In genomic region chr10:109713001-109713400, GRCm38 (mm10) we compare ENCODE assay signal across 10 mouse cellular contexts.
DNase-seq lines count a peak whose midpoint lies in the region; ATAC-seq and TF ChIP-seq lines count a peak whose summit lies in the region.
"Had no signal": no experiment of that assay in that cellular context is flagged by ENCODE, and none has a peak within 500 bp of the region (broad histone marks: within the 10 kb centered on the region; RNA-seq: fewer than 3 reads in every experiment).

No protein-coding gene starts in this region.

- TF ChIP-seq CTCF in layer of hippocampus, adult 2 months (conservative IDR thresholded peaks at IDR 0.05): peak; percentile 90

- H3K27ac ChIP-seq in layer of hippocampus, adult 2 months: peak overlapping the region; percentile 39; the same call in 1 of the 2 replicates
- H3K27ac ChIP-seq: limb, embryonic 13.5 days; stomach, embryonic 15.5 days had no signal

- peak; percentile 48 for DNase-seq in layer of hippocampus, adult 11-12 months (ENCODE audit: low spot score)
- no peak for DNase-seq in layer of hippocampus, postnatal 25 days (ENCODE audit: extremely low spot score in 1 of 2, low spot score in 1 of 2)
- DNase-seq in MN1 (ENCODE audit: low spot score): peak; percentile 67
- peak; percentile 72 to 76 for DNase-seq in cerebellum, postnatal 10 days
- peak; percentile 32 to 58 for DNase-seq in layer of hippocampus, adult 2 months (ENCODE audit: low spot score in 2 of 2)
- DNase-seq in thymus, postnatal 25 days: no peak
- no peak for DNase-seq in urinary bladder, postnatal 10 days (ENCODE audit: low spot score)

- no peak overlapping the region for H3K4me3 ChIP-seq in layer of hippocampus, adult 2 months
- H3K4me3 ChIP-seq: limb, embryonic 13.5 days; stomach, embryonic 15.5 days had no signal

- no peak for ATAC-seq in activated CD4-positive, CD25-positive, alpha-beta regulatory T cell, adult 4 months

Comparison
In these comparisons a context has a peak if more than half of its experiments do, and no peak if none do; other contexts are left out.
1. DNase-seq: peak in layer of hippocampus, adult 11-12 months (single experiment), MN1 (single experiment), cerebellum, postnatal 10 days (2 of 2) and layer of hippocampus, adult 2 months (2 of 2); none in layer of hippocampus, postnatal 25 days (0 of 2), thymus, postnatal 25 days (single experiment) and urinary bladder, postnatal 10 days (single experiment).